Mouse (Mus musculus): Measurements from ENCODE around the gene Cd82.

DNA sequence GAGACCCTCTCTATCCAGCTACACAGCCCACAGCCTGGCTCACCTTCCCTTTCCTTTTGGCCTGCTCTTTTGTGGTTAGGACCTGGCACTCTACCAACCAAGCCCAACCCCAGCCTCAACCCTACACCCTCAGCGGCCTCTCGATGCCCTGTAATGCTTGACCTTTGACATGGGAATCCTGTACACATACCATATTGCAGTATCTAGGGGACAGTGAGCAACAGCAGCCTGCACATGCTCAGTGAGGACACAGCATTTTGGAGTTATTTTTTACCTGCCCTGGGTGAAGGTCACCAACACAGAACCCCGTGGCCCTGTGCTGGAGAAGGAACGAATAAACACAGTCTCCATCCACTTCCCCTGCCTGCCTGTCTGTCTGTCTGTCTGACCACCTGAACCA is 27.4 kb downstream of the Cd82 start:
- TF ChIP-seq CTCF (IDR thresholded peaks at IDR 0.05; ENCODE audit: low read depth, low read length) (no peak), GATA1 (IDR thresholded peaks at IDR 0.05; ENCODE audit: borderline replicate concordance, low read length) (no peak), POLR2AphosphoS5 (IDR thresholded peaks at IDR 0.05; ENCODE audit: insufficient replicate concordance, low read depth, low read length) (no peak), GATA2 (IDR thresholded peaks at IDR 0.05; ENCODE audit: borderline replicate concordance, low read depth, low read length) (no peak)
